Mouse (Mus musculus) lung, embryonic 16.5 days (tissue): ENCODE results near the gene Pih1d1. TPM values are rescaled to one million over a fixed set of nuclear protein-coding genes. Genes with fewer than 3 reads are reported as not detected.
"Not testable (repeated sequence)": the region's sequence is repeated elsewhere in the genome, so short reads cannot be mapped to it uniquely, and the experiment has no call there.

Experiments used
- ATAC-seq: fragments of 200-750 bp; cut with Nextera tagmentation; 2 replicates; pipeline ENCODE4 v1.8.0; 2017; ENCODE audit warnings: low read depth, mild to moderate bottlenecking, moderate library complexity
- H3K27ac ChIP-seq: fragments of 300-500 bp; sonication (generic); 2 replicates; pipeline ENCODE4 v1.5.1; 2014; ENCODE audit warnings: mild to moderate bottlenecking, control low read depth, low read length
- H3K27me3 ChIP-seq: fragments of 300-500 bp; sonication (generic); 2 replicates; pipeline ENCODE4 v1.6.1; 2014; ENCODE audit warnings: low read depth, low read length, mixed read lengths; ENCODE audit not compliant: control insufficient read depth, insufficient read depth
- H3K36me3 ChIP-seq: fragments of 300-500 bp; sonication (generic); 2 replicates; pipeline ENCODE4 v1.6.1; 2014; ENCODE audit warnings: low read length; ENCODE audit not compliant: control insufficient read depth, insufficient read depth
- H3K4me1 ChIP-seq: fragments of 300-500 bp; sonication (generic); replicated peaks from 2 replicates; pipeline ENCODE4 v1.6.1; 2014; ENCODE audit warnings: low read length, mixed read lengths; ENCODE audit not compliant: control insufficient read depth, insufficient read depth
- H3K4me2 ChIP-seq: fragments of 300-500 bp; sonication (generic); 2 replicates; pipeline ENCODE4 v1.6.1; 2014; ENCODE audit warnings: low read depth, low read length, control low read depth
- H3K4me3 ChIP-seq: fragments of 300-500 bp; sonication (generic); 2 replicates; pipeline ENCODE4 v1.5.1; 2014; ENCODE audit warnings: mild to moderate bottlenecking, low read length, control low read depth
- H3K9ac ChIP-seq: fragments of 300-500 bp; sonication (generic); 2 replicates; pipeline ENCODE4 v1.6.1; 2014; ENCODE audit warnings: low read length, control low read depth
- H3K9me3 ChIP-seq: fragments of 300-500 bp; sonication (generic); 2 replicates; pipeline ENCODE4 v1.6.1; 2016; ENCODE audit warnings: low read length; ENCODE audit not compliant: control insufficient read depth
- WGBS: fragments of 180-500 bp; shearing (Covaris S2); extraction: QIAGEN DNeasy Blood & Tissue Kit; methylation state at CpG from one replicate; pipeline ENCODE4 v1.1.7; 2014; 5-methylcytosine and 5-hydroxymethylcytosine counted together
- polyA plus RNA-seq: library from polyadenylated mRNA; unstranded; fragments of >200 nt; fragmentation: Nextera tagmentation; extraction: Ambion mirVana; gene quantifications from 2 replicates; pipeline ENCODE4 v1.2.1, GENCODE M21; 2015

The Pih1d1 gene
- polyA plus RNA-seq, 1 experiment from 2014 or later, result 100 TPM

GRCm38 (mm10) chr7:45167761-45168445, 13.8 kb downstream of the Pih1d1 start:
- Histone ChIP-seq H3K4me1 (0 out of 2 replicates have a peak, but pooled peaks cover 2% of the 10 kb centered on the region), H3K9ac (no peak overlapping the region), H3K27me3 (peaks cover 77% of the 10 kb centered on the region), H3K36me3 (no peaks in the 10 kb centered on the region), H3K27ac (no peak overlapping the region), H3K4me3 (no peak overlapping the region), H3K9me3 (peaks cover 17% of the 10 kb centered on the region), H3K4me2 (no peak overlapping the region)
- 3% methylated on average over 19 of the region's 19 CpGs for WGBS
- no peak for ATAC-seq

GRCm38 (mm10) chr7:45168656-45169055, 14.6 kb downstream of the Pih1d1 start:
- 7% methylated on average over 24 of the region's 24 CpGs for WGBS
- Histone ChIP-seq H3K27ac (no peak overlapping the region), H3K9ac (no peak overlapping the region), H3K4me3 (no peak overlapping the region), H3K9me3 (peaks cover 17% of the 10 kb centered on the region), H3K27me3 (peaks cover 70% of the 10 kb centered on the region), H3K36me3 (no peaks in the 10 kb centered on the region), H3K4me2 (no peak overlapping the region), H3K4me1 (0 out of 2 replicates have a peak, but pooled peaks cover 2% of the 10 kb centered on the region)
- ATAC-seq, result no peak

- Histone ChIP-seq H3K36me3 (no peaks in the 10 kb centered on the region), H3K4me3 (no peak overlapping the region), H3K27me3 (peaks cover 68% of the 10 kb centered on the region), H3K9ac (no peak overlapping the region), H3K4me1 (no peaks in the 10 kb centered on the region), H3K27ac (no peak overlapping the region), H3K4me2 (no peak overlapping the region), H3K9me3 (peaks cover 17% of the 10 kb centered on the region)
- WGBS, result 85% methylated on average over 3 of the region's 3 CpGs
- ATAC-seq, result no peak
Measured at GRCm38 (mm10) chr7:45169495-45169894, 15.4 kb downstream of the Pih1d1 start.

GRCm38 (mm10) chr7:45172974-45173373, 18.9 kb downstream of the Pih1d1 start:
- 53% methylated on average over 7 of the region's 7 CpGs for WGBS
- no peak for ATAC-seq
- Histone ChIP-seq H3K27me3 (peaks cover 68% of the 10 kb centered on the region), H3K27ac (no peak overlapping the region), H3K36me3 (no peaks in the 10 kb centered on the region), H3K9me3 (peaks cover 17% of the 10 kb centered on the region), H3K4me3 (no peak overlapping the region), H3K9ac (no peak overlapping the region), H3K4me2 (no peak overlapping the region), H3K4me1 (0 out of 2 replicates have a peak, but pooled peaks cover 3% of the 10 kb centered on the region)

GRCm38 (mm10) chr7:45173772-45174171, 19.7 kb downstream of the Pih1d1 start:
- H3K4me2 ChIP-seq, H3K4me1 ChIP-seq, H3K27ac ChIP-seq, H3K4me3 ChIP-seq, H3K9ac ChIP-seq, H3K36me3 ChIP-seq, ATAC-seq: not testable (repeated sequence)
- Histone ChIP-seq H3K9me3 (peaks cover 17% of the 10 kb centered on the region), H3K27me3 (peaks cover 68% of the 10 kb centered on the region)
- 87% methylated on average over 1 of the region's 1 CpGs for WGBS

GRCm38 (mm10) chr7:45174567-45175280, 20.6 kb downstream of the Pih1d1 start:
- Histone ChIP-seq H3K27me3 (peaks cover 68% of the 10 kb centered on the region), H3K9me3 (peaks cover 10% of the 10 kb centered on the region), H3K36me3 (no peaks in the 10 kb centered on the region), H3K4me3 (peak overlapping the region; percentile 9; the same call in 1 of the 2 replicates), H3K27ac (no peak overlapping the region), H3K4me2 (no peak overlapping the region), H3K9ac (no peak overlapping the region), H3K4me1 (0 out of 2 replicates have a peak, but pooled peaks cover 3% of the 10 kb centered on the region)
- 4% methylated on average over 29 of the region's 29 CpGs for WGBS
- peak; percentile 15; the same call in 1 of the 2 replicates for ATAC-seq

GRCm38 (mm10) chr7:45175398-45175797, 21.3 kb downstream of the Pih1d1 start:
- H3K4me1 ChIP-seq, result 0 out of 2 replicates have a peak, but pooled peaks cover 3% of the 10 kb centered on the region
- WGBS, result 2% methylated on average over 13 of the region's 13 CpGs
- no peak overlapping the region for H3K4me2 ChIP-seq
- H3K36me3 ChIP-seq, result no peaks in the 10 kb centered on the region
- peaks cover 73% of the 10 kb centered on the region for H3K27me3 ChIP-seq
- H3K4me3 ChIP-seq, result no peak overlapping the region
- H3K9me3 ChIP-seq, result peaks cover 3% of the 10 kb centered on the region
- H3K9ac ChIP-seq, result no peak overlapping the region
- H3K27ac ChIP-seq, result no peak overlapping the region
- ATAC-seq, result no peak

- no peak for ATAC-seq
- H3K4me2 ChIP-seq, result no peak overlapping the region
- 0 out of 2 replicates have a peak, but pooled peaks cover 3% of the 10 kb centered on the region for H3K4me1 ChIP-seq
- WGBS, result under 1% methylated on average over 23 of the region's 23 CpGs
- H3K36me3 ChIP-seq, result no peaks in the 10 kb centered on the region
- no peak overlapping the region for H3K27ac ChIP-seq
- H3K9ac ChIP-seq, result no peak overlapping the region
- no peaks in the 10 kb centered on the region for H3K9me3 ChIP-seq
- H3K4me3 ChIP-seq, result no peak overlapping the region
- H3K27me3 ChIP-seq, result peaks cover 74% of the 10 kb centered on the region
Measured at GRCm38 (mm10) chr7:45175929-45176328, 21.8 kb downstream of the Pih1d1 start.

- Histone ChIP-seq H3K9ac (no peak overlapping the region), H3K4me3 (no peak overlapping the region), H3K36me3 (no peaks in the 10 kb centered on the region), H3K27me3 (peaks cover 74% of the 10 kb centered on the region), H3K4me1 (0 out of 2 replicates have a peak, but pooled peaks cover 3% of the 10 kb centered on the region), H3K27ac (no peak overlapping the region), H3K4me2 (no peak overlapping the region), H3K9me3 (no peaks in the 10 kb centered on the region)
- WGBS, result 2% methylated on average over 26 of the region's 31 CpGs
- ATAC-seq, result no peak
Measured at GRCm38 (mm10) chr7:45176356-45176755, 22.3 kb downstream of the Pih1d1 start.
